Mouse (Mus musculus) midbrain, postnatal 0 days (tissue): Measurements from ENCODE around the gene Prr13. TPM values are rescaled to one million over a fixed set of nuclear protein-coding genes. Genes with fewer than 3 reads are reported as not detected.

Source experiments
- ATAC-seq: fragments of 200-750 bp; cut with Nextera tagmentation; 2 replicates; pipeline ENCODE4 v1.8.0; 2017; ENCODE audit warnings: moderate number of reproducible peaks, mild to moderate bottlenecking, moderate TSS enrichment, moderate library complexity; ENCODE audit not compliant: low FRiP score
- DNase-seq: peaks from one replicate; pipeline ENCODE4 v3.0.0-alpha.2; 2015; ENCODE audit warnings: low spot score
- H3K27ac ChIP-seq: fragments of 300-500 bp; sonication (generic); 2 replicates; pipeline ENCODE4 v1.5.1; 2014; ENCODE audit warnings: low read depth, mild to moderate bottlenecking, low read length, mixed read lengths
- H3K27me3 ChIP-seq: fragments of 300-500 bp; sonication (generic); 2 replicates; pipeline ENCODE4 v1.6.1; 2014; ENCODE audit warnings: low read length, control low read depth, mixed read lengths; ENCODE audit not compliant: insufficient read depth
- H3K36me3 ChIP-seq: fragments of 300-500 bp; sonication (generic); 2 replicates; pipeline ENCODE4 v1.6.1; 2014; ENCODE audit warnings: low read length, control low read depth, mixed read lengths; ENCODE audit not compliant: insufficient read depth
- H3K4me1 ChIP-seq: fragments of 300-500 bp; sonication (generic); 2 replicates; pipeline ENCODE4 v1.6.1; 2014; ENCODE audit warnings: mild to moderate bottlenecking, control low read depth, antibody characterized with exemption, low read length, mixed read lengths; ENCODE audit not compliant: insufficient read depth
- H3K4me2 ChIP-seq: fragments of 300-500 bp; sonication (generic); 2 replicates; pipeline ENCODE4 v1.6.1; 2014; ENCODE audit warnings: low read depth, mild to moderate bottlenecking, low read length, mixed read lengths; ENCODE audit not compliant: poor library complexity, severe bottlenecking
- H3K4me3 ChIP-seq: fragments of 300-500 bp; sonication (generic); 2 replicates; pipeline ENCODE4 v1.5.1; 2014; ENCODE audit warnings: low read depth, mild to moderate bottlenecking, low read length, moderate library complexity
- H3K9ac ChIP-seq: fragments of 300-500 bp; sonication (generic); replicated peaks from 2 replicates; pipeline ENCODE4 v1.6.1; 2014; ENCODE audit warnings: mild to moderate bottlenecking, low read length, moderate library complexity, mixed read lengths; ENCODE audit not compliant: poor library complexity, severe bottlenecking
- H3K9me3 ChIP-seq: fragments of 300-500 bp; sonication (generic); 2 replicates; pipeline ENCODE4 v1.6.1; 2016; ENCODE audit warnings: low read length, control low read depth
- CTCF ChIP-seq: IDR thresholded peaks from 2 replicates; pipeline ENCODE4 v1.5.1; 2016; ENCODE audit warnings: antibody characterized with exemption, mild to moderate bottlenecking
- WGBS: fragments of 180-500 bp; shearing (Covaris S2); extraction: QIAGEN DNeasy Blood & Tissue Kit; methylation state at CpG from one replicate; pipeline ENCODE4 v1.1.7; 2014; 5-methylcytosine and 5-hydroxymethylcytosine counted together
- polyA plus RNA-seq: library from polyadenylated mRNA; unstranded; fragments of >200 nt; fragmentation: Nextera tagmentation; extraction: Ambion mirVana; gene quantifications from 2 replicates; pipeline ENCODE4 v1.2.1, GENCODE M21; 2015
- total RNA-seq: library from RNA; depleted of rRNA; stranded (reverse); fragments of >200 nt; gene quantifications from 2 replicates; pipeline ENCODE4 v1.2.3, GENCODE M21; 2014; rRNA removed

Gene Prr13
- total and polyA plus RNA-seq, 2 experiments from 2014 or later, result 23.1 to 99.1 TPM

DNA sequence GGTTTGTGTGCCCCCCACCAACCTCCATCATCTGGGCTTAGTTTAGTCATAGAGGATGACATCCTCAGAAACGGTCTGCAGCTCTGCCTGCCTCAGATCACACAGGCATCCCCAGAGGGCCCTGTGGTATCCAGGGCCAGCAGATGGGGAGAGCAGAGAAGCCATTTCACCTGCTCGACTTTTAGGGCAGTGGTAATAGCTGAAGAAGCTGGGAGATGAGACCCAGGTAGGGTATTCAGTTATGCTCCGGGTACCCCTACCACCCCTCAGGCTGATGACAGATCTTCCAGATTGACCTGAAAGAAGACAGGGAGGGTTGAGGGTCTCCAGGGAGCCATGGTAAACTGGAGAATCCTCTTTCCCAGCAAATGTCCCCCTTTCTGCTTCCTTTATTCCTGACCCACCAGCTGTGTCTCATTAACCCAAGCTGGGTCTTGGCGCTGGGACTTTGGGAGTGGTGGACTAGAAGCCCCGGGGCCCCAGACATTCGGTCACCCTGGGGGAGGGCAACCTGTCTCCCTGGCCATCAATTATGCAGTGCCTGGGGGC is 52.5 kb downstream of the Prr13 start:
- peaks cover 22% of the 10 kb centered on the region for H3K4me1 ChIP-seq
- no peak for ATAC-seq

GRCm38 (mm10) chr15:102512010-102512409 is 53.2 kb downstream of the Prr13 start:
- no peak for DNase-seq
- peak overlapping the region; percentile 75 for H3K4me2 ChIP-seq
- no peak overlapping the region for H3K4me3 ChIP-seq
- TF ChIP-seq CTCF, result no peak
- no peaks in the 10 kb centered on the region for H3K9me3 ChIP-seq
- ATAC-seq, result no peak
- H3K4me1 ChIP-seq, result peaks cover 22% of the 10 kb centered on the region
- peaks cover 8% of the 10 kb centered on the region; the same call in 1 of the 2 replicates for H3K36me3 ChIP-seq
- H3K27ac ChIP-seq, result peak overlapping the region; percentile 97
- peak overlapping the region; percentile 82 for H3K9ac ChIP-seq
- WGBS, result 17% methylated on average over 5 of the region's 5 CpGs
- no peaks in the 10 kb centered on the region for H3K27me3 ChIP-seq

More for the DNA sequence above, 52.5 kb downstream of the Prr13 start:
- H3K36me3 ChIP-seq, result peaks cover 8% of the 10 kb centered on the region; the same call in 1 of the 2 replicates
- peak overlapping the region; percentile 82; the same call in 1 of the 2 replicates for H3K9ac ChIP-seq
- WGBS, result 6% methylated on average over 6 of the region's 6 CpGs
- H3K4me3 ChIP-seq, result peak overlapping the region; percentile 64; the same call in 1 of the 2 replicates
- H3K27ac ChIP-seq, result peak overlapping the region; percentile 97
- no peaks in the 10 kb centered on the region for H3K9me3 ChIP-seq
- H3K27me3 ChIP-seq, result no peaks in the 10 kb centered on the region
- TF ChIP-seq CTCF, result no peak
- peak; percentile 26 for DNase-seq
- H3K4me2 ChIP-seq, result peak overlapping the region; percentile 75

Other genes with a start within 250 kb of the Prr13 start
- 0.88 and 1.5 TPM in 2 replicates for gene Itgb7, start 227.1 kb upstream of the Prr13 start, total RNA-seq
- 1.1 and 1.2 TPM in 2 replicates for gene Itgb7, start 227.1 kb upstream of the Prr13 start, polyA plus RNA-seq
- 4.4 and 12.6 TPM in 2 replicates for gene Rarg, start 201.5 kb upstream of the Prr13 start, total RNA-seq
- gene Rarg, start 201.5 kb upstream of the Prr13 start, polyA plus RNA-seq, result 3.9 and 4.2 TPM in 2 replicates
- not detected in 2 replicates for gene Gm9918, start 188.5 kb upstream of the Prr13 start, total RNA-seq
- not detected in 2 replicates for gene Gm9918, start 188.5 kb upstream of the Prr13 start, polyA plus RNA-seq
- 43.3 and 59.3 TPM in 2 replicates for gene Mfsd5, start 179.6 kb upstream of the Prr13 start, total RNA-seq
- gene Mfsd5, start 179.6 kb upstream of the Prr13 start, polyA plus RNA-seq, result 63.5 and 67.3 TPM in 2 replicates
- gene Espl1, start 162.8 kb upstream of the Prr13 start, total RNA-seq, result 2.7 and 4.5 TPM in 2 replicates
- 1.7 and 2.7 TPM in 2 replicates for gene Espl1, start 162.8 kb upstream of the Prr13 start, polyA plus RNA-seq
- gene Pfdn5, start 132.9 kb upstream of the Prr13 start, total RNA-seq, result 145 and 153 TPM in 2 replicates
- gene Pfdn5, start 132.9 kb upstream of the Prr13 start, polyA plus RNA-seq, result 525 and 567 TPM in 2 replicates
- 63.1 and 69.1 TPM in 2 replicates for gene Myg1, start 127.3 kb upstream of the Prr13 start, total RNA-seq
- 83.2 and 87.1 TPM in 2 replicates for gene Myg1, start 127.3 kb upstream of the Prr13 start, polyA plus RNA-seq
- 21.8 and 31.1 TPM in 2 replicates for gene Aaas, start 108.3 kb upstream of the Prr13 start, total RNA-seq
- gene Aaas, start 108.3 kb upstream of the Prr13 start, polyA plus RNA-seq, result 30.1 and 32.8 TPM in 2 replicates
- 0.47 and 0.60 TPM in 2 replicates for gene Sp7, start 91.8 kb upstream of the Prr13 start, total RNA-seq
- gene Sp7, start 91.8 kb upstream of the Prr13 start, polyA plus RNA-seq, result 0.10 and 0.31 TPM in 2 replicates
- gene Sp1, start 52.9 kb upstream of the Prr13 start, total RNA-seq, result 20.9 and 25.6 TPM in 2 replicates
- gene Sp1, start 52.9 kb upstream of the Prr13 start, polyA plus RNA-seq, result 2.2 and 2.8 TPM in 2 replicates
- 0.38 and 0.85 TPM in 2 replicates for gene Amhr2, start 13.7 kb upstream of the Prr13 start, total RNA-seq
- gene Amhr2, start 13.7 kb upstream of the Prr13 start, polyA plus RNA-seq, result 0.60 and 1.0 TPM in 2 replicates
- gene Pcbp2, start 11.5 kb downstream of the Prr13 start, total RNA-seq, result 150 and 181 TPM in 2 replicates
- 90.3 and 103 TPM in 2 replicates for gene Pcbp2, start 11.5 kb downstream of the Prr13 start, polyA plus RNA-seq
- not detected in 2 replicates for gene Gm10337, start 44.7 kb downstream of the Prr13 start, total RNA-seq
- gene Gm10337, start 44.7 kb downstream of the Prr13 start, polyA plus RNA-seq, result 15.9 and 18.2 TPM in 2 replicates
- 73.3 and 82.1 TPM in 2 replicates for gene Map3k12, start 58.0 kb downstream of the Prr13 start, total RNA-seq
- 49.7 and 50.1 TPM in 2 replicates for gene Map3k12, start 58.0 kb downstream of the Prr13 start, polyA plus RNA-seq
- 78.4 and 96.9 TPM in 2 replicates for gene Tarbp2, start 59.2 kb downstream of the Prr13 start, total RNA-seq
- gene Tarbp2, start 59.2 kb downstream of the Prr13 start, polyA plus RNA-seq, result 107 and 116 TPM in 2 replicates
- 2.6 and 2.7 TPM in 2 replicates for gene Npff, start 65.9 kb downstream of the Prr13 start, total RNA-seq
- gene Npff, start 65.9 kb downstream of the Prr13 start, polyA plus RNA-seq, result 0.99 and 1.3 TPM in 2 replicates
- gene Gm28047, start 166.0 kb downstream of the Prr13 start, total RNA-seq, result not detected in 2 replicates
- gene Gm28047, start 166.0 kb downstream of the Prr13 start, polyA plus RNA-seq, result not detected in 2 replicates
- 16.8 and 18.6 TPM in 2 replicates for gene Atf7, start 166.4 kb downstream of the Prr13 start, total RNA-seq
- 7.5 and 10.9 TPM in 2 replicates for gene Atf7, start 166.4 kb downstream of the Prr13 start, polyA plus RNA-seq
- gene Atp5g2, start 213.3 kb downstream of the Prr13 start, total RNA-seq, result 187 and 348 TPM in 2 replicates
- 54.4 and 76.5 TPM in 2 replicates for gene Atp5g2, start 213.3 kb downstream of the Prr13 start, polyA plus RNA-seq